Mouse (Mus musculus): Measurements from ENCODE around the gene Akr1b8.
"Not testable (repeated sequence)": the region's sequence is repeated elsewhere in the genome, so short reads cannot be mapped to it uniquely, and the experiment has no call there.

The Akr1b8 gene

DNA sequence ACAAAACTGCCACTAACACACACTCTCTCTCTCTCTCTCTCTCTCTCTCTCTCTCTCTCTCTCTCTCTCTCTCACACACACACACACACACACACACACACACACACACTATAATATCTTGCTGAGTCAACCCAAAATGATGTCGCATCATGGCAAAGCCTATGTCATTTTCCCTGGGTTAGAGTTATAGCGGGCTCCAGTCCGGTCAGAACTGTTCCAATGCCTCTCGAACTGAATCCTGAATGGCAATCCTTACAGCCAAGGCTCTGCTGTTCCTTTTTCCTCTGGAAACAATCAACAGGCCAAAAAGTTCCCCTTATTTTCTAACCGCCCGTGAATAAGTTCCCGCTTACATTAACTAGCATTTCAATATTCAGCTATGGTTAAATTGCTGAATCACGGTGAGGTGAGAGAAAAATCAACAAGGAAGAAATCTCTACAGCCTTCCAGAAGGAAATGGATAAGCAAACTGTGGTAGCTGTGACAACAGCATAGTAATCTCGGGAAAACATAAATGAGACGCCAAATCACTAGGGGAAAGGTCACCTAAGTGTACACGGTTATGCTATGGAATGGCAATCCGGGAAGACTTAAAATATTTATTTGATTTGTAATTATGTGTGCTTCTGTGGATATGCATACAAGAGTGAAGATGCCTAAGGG lies 3.8 kb upstream of the Akr1b8 start:
- no peak for DNase-seq (ENCODE audit: low read depth)

- DNase-seq (ENCODE audit: low read depth) = not testable (repeated sequence)
Observed at GRCm38 (mm10) chr6:34351481-34351880, 2.4 kb upstream of the Akr1b8 start.

DNA sequence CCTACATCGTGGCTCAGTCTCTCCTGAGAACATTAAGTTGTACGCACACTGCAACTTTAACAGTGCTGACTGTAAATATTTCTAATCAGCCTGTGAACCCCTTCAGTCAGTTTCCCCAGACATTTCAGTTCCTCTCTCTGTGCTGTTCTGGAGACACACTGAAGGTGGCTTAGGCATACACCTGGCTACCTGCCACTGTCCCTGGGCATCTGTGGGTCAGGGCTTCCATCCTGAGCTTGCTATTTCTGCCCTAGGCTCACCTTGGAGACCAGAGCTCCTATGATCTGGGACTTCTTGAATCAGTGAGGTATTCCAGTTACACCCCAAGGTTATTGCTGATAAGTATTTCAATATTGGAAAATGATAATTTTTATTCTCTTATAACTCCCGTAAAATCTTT lies 1.5 kb upstream of the Akr1b8 start:
- DNase-seq (ENCODE audit: low read depth) = no peak

GRCm38 (mm10) chr6:34354354-34355348 lies 732 bp downstream of the Akr1b8 start:
- no peak for DNase-seq (ENCODE audit: low read depth)

DNA sequence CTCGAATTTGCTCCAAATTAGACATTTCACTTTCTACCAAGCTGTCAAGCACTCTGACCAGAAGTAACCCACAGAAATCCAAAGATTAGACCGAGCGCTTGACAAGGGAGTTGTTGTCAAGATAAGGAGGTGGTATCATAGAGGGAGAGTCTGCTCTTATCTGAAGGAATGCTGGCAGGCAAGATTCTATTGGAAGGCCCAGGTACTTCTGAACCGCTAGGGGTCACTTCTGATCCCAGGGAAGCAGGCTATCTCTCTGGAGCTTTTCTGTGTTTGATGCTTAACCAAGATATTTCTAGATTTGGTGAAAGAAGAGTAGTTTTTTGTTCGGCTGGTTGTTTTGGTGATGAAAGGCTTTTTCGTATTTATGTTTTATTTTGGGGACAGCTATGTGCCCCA lies 1.4 kb downstream of the Akr1b8 start:
- no peak for DNase-seq (ENCODE audit: low read depth)

DNA sequence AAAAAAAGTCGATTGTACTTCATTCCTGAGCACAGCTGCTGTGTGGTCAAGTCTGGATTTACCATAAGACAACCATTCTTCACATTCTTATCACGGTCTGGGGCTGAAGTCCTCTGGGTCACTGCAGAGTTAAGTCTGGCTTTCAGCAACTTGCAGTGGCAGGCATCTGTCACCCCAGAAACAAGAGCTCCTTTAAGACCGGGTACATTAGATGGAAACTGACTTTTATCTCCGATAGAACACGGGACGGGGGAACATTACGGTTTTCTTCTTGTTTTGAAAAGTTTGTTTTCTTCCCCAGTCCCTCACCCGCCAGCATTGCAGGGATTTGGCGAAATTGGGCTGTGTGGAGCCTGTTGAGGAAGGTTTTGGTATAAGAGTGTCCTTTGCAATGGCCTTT lies 1.9 kb downstream of the Akr1b8 start:
- no peak for DNase-seq (ENCODE audit: low read depth)

- DNase-seq (ENCODE audit: low read depth) = no peak
Observed at GRCm38 (mm10) chr6:34364217-34365136, 10.6 kb downstream of the Akr1b8 start.

- DNase-seq (ENCODE audit: low read depth) = no peak
Observed at GRCm38 (mm10) chr6:34367998-34368397, 14.1 kb downstream of the Akr1b8 start.

DNA sequence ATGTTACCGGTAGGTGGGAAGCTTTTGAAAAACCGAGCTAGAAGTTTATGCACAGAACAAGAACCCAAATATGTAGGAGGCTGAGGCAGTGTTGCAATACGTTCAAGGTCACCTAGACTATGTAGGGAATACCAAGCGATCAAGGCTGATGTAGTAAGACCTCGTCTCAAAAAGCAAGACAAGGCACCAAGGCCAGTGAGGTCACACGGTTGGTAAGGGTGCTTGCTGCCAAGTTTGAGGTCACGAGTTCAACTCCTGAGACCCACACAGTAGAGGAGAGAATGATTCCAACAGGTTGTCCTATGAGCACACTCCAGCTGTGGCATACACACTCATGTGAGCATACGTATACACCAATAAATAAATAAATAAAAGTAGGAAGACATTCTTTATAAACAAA lies 16.2 kb downstream of the Akr1b8 start:
- DNase-seq (ENCODE audit: low read depth) = no peak

DNA sequence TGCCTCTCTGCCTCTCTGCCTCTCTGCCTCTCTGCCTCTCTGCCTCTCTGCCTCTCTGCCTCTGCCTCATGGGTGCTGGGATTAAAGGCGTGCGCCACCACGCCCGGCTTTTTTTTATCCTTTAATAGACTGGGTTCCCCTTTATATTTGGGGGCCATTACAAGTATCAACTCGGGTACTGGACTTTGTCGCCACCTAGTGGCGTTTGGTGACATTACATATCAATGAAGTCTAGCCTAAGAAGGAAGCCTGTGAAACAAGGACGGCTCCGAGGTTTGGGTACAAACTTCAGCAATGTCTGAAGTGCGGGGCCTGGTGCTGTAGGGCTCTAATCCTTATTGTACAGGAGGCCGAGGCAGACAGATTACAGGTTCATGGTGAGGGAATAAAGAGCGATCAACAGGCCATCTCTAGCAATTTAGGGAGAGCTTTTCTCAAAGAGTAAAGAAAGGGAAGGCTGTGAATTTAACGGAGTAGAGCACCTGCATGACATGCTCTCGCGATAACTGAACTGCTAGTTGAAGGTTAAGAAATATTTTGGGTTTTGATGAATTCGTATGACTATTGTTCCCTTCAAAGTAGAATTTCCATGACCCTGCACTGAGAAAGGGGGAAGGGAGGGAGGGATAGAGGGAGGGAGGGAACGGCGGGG lies 17.9 kb downstream of the Akr1b8 start:
- peak; percentile 83 for DNase-seq (ENCODE audit: low read depth)

- no peak for DNase-seq (ENCODE audit: low read depth)
Observed at GRCm38 (mm10) chr6:34373841-34374240, 19.9 kb downstream of the Akr1b8 start.

DNA sequence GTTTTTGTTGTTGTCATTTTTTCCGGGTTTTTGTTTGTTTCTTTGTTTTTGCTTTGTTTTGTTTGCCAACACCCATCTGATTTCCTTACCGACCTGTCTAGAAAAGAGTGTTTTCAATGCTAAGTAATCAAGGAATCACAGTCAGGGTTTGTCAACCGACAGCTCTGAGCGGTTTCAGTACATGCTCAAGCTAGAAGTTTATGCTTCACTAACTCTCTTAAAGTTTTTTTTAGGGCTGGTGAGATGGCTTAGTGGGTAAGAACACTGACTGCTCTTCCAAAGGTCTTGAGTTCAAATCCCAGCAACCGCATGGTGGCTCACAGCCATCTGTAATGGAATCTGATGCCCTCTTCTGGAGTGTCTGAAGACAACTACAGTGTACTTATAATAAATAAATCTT lies 22.0 kb downstream of the Akr1b8 start:
- DNase-seq (ENCODE audit: low read depth) = not testable (repeated sequence)

DNA sequence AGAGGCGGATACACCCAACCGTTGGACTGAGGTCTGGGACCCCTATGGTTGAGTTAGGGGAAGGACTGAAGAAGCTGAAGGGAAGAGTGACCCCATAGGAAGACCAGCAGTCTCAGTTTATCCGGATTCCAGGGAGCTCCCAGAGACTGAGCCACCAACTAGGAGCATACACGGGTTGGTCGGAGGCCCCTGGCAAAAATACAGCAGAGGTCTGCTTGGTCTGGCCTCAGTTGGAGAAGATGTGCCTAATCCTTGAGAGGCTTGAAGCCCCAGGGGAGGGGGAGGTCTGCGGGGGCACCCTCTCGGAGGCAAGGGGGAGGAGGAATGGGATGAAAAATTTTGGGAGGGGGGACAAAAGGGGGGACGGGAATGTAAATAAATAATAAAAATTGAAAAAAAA lies 29.5 kb downstream of the Akr1b8 start:
- DNase-seq (ENCODE audit: low read depth) = no peak

DNA sequence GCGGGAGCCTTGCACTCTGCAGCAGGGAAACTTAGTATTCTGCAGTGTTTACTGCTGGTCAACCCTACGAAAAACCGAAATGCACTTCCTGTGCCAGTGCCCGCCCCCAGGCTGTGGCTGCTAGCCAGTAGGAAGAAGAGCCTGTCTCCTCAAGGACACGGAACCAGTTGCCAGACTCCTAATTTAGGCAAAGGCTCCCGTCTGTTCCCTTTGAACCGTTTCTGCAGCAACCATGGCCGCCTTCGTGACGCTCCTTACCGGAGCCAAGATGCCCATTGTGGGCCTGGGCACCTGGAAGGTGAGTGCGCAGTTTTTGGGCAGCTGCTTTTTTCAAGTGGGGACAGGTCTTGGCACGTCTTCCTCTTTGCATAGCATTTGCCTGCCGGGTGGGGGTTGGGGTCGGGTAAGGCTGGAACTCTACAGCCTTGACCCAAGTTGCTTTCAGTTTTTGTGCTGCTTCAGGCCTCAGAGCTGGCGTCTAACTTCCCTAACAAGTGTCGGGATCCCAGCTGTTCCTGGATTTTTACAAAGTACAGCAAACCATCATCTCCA lies 30.3 kb downstream of the Akr1b8 start, which contains the start of gene Akr1b10:
Gene Akr1b10 (plus strand): TSS at position 109 of the 552 bp plus-strand sequence.
- DNase-seq (ENCODE audit: low read depth) = peak; percentile 43

DNA sequence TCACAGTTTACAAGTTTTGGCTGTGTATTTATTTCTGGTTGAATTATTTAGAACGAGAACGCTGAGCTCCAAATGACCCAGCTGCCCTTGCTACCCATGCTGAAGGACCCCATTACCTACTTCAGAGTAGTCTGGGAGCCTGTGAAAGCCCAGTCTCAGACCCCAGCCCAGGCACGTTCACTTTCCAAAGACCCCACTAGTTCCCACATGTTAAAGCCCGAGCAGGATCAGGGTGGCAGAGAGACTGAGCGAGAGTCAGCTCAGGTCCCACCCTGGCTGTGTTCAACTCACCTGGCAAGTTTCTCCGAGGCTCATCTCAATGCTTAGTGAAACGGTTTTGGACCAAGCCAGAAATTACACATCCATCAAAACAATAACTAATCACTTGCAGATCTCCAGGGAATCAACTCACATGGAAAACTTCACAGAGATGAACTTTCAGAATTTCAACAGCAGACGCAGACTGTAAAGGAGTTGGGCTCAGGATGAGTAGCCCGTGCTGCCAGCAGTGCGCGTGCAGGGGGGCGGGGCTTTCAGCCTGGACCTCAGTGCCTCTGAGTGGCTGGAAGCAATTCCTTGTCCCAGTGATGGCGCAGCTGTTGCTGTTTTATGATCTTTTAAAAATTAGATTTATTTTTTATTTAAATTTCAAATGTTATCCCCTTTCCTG lies 30.9 kb downstream of the Akr1b8 start:
- peak; percentile 38 for DNase-seq (ENCODE audit: low read depth)

DNA sequence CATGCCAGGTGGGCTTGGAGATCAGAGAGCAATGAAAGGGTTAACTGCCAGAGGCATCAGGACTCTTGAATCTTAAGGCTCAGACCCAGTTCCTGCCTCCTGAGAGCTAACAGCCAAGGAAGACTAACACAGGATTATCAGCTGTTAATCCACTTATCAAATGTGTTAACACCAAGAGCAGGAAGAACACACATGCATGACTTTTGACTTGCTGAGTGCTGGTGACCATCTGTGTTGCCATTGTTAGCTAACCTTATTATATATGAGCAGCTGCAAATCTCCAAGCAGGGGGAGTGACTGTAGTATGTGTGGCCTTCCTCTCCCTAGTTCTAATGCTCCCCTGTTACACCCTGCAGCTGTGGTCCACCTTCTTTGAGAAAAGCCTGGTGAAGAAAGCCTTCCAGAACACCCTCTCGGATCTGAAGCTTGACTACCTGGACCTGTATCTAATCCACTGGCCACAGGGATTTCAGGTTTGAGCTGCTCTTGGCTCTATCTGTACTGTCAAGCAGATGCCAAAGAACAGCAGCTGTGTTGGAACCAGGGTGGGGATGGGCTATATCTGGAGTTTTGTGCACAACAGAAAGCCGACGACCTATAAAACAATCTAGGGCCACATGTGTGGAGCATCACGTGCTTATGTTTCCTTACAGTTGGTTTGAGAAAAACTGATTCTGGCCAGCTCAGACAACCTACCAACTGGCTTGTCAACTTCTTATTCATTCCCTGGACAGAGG lies 34.7 kb downstream of the Akr1b8 start:
- no peak for DNase-seq (ENCODE audit: low read depth)

DNA sequence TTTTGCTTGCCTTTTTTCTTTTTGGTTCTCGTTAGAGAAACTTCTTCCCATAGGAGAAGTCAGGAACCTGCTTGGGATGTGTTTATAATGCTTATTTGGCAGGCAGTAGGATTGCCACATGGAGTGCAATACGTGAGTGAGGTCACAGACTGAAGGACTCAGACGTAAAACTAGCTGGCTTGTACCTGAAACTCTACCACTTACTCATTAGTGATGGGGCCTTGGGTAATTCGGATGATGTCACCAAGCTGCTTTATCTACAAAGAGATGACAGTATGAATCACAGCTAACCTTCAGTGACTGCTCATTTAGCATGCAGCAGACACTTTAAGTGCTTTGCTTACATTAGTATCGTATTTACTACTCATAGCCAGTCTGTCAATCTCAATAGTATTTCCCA lies 42.0 kb downstream of the Akr1b8 start:
- no peak for DNase-seq (ENCODE audit: low read depth)

DNA sequence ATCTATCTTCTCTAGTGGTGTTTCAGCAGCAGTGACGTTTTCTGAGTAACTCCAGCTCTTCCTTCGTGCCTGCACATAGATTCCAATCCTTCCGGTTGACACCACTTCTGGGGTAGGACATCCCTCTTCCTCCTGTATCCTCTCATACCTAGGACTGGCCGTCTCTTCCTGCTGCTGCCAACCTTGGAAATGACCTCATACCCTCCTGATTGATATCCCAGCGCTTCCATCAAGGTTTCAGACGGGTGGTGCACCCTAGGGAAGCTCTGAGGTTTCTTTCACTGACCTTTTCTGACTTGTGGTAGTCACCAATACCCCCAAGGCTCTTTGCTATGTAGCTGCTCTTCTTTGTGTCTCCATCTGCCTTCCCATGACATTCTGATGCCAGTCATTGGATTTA lies 44.5 kb downstream of the Akr1b8 start:
- no peak for DNase-seq (ENCODE audit: low read depth)

DNA sequence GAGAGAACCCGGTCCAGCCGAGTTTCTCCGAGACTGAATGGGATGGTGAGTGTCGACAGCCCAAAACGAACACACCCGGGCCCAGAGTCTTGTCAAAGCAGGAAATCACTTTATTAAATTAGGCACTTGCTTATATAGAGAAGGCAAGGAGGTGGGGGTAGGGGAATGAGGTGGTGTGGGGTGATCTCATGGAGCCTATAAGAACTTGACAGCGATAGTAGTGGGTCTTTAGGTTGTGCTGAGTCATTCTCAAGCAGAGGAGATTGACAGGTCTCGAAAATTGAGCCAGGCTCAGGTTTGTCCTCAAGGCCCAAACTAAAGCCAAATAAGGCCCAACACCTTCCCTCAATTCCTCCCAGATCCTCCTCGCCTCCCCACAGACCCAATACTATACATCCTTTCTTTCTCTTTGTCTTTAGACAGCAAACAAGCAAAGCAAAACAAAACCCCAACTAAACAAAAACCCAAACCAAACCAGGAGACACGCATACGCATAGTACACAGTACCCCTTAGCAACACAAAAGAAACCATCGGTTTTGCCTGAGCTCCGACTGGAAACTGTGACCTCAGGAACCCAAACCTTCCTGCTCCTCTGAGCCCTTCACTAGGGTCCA lies 45.8 kb downstream of the Akr1b8 start:
- no peak for DNase-seq (ENCODE audit: low read depth)

DNA sequence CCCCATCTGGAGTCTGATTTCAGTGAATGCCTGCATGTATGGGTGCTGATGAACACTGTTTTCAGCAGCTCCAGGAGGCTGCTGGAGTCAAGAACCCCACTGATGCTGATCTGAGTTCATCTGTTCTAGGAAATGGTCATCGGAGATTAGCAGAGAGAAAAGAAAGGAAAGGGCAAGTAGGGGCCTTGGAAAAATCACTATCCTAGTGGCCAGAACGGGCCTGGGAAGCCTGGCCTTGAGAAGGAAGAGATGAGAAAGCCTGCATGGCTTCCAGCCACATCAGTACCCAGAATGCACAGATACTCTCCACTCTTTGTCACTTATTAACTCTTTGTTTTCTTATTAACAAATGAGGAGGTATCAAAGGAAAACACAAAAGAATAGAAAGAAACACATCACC lies 46.8 kb downstream of the Akr1b8 start:
- no peak for DNase-seq (ENCODE audit: low read depth)

Measured in c-Kit-positive CD71-positive TER-119-negative erythroid progenitor cells, embryonic 14.5 days (primary cell).